Mouse (Mus musculus) myocyte (in vitro differentiated cells): ENCODE measurements around the gene Hist1h4f.

Experiments used
- E2F4 ChIP-seq: IDR thresholded peaks from one replicate; pipeline ENCODE4 v1.6.1; 2011; ENCODE audit warnings: mild to moderate bottlenecking, control low read depth, moderate library complexity; ENCODE audit not compliant: insufficient read depth
- MYOD1 ChIP-seq, 3 experiments: IDR thresholded peaks; one replicate each; pipeline ENCODE4 v1.6.1; 2011; ENCODE audit warnings: control low read depth in 2 of 3, low read depth in 2 of 3, mild to moderate bottlenecking in 2 of 3, moderate library complexity in 1 of 3; ENCODE audit not compliant: insufficient read length in 2 of 3, control insufficient read depth in 1 of 3
- POLR2A ChIP-seq: IDR thresholded peaks from one replicate; pipeline ENCODE4 v1.6.1; 2011; ENCODE audit warnings: low read depth, mild to moderate bottlenecking, control low read depth, moderate library complexity; ENCODE audit not compliant: insufficient read length
- TCF12 ChIP-seq: IDR thresholded peaks from one replicate; pipeline ENCODE4 v1.6.1; 2011; ENCODE audit warnings: mild to moderate bottlenecking, control low read depth; ENCODE audit not compliant: poor library complexity, insufficient read depth, severe bottlenecking
- TCF3 ChIP-seq: IDR thresholded peaks from one replicate; pipeline ENCODE4 v1.6.1; 2011; ENCODE audit warnings: low read depth, control low read depth; ENCODE audit not compliant: insufficient read length
- USF1 ChIP-seq: IDR thresholded peaks from one replicate; pipeline ENCODE4 v1.6.1; 2011; ENCODE audit warnings: low read depth, mild to moderate bottlenecking, control low read depth, moderate library complexity

DNA sequence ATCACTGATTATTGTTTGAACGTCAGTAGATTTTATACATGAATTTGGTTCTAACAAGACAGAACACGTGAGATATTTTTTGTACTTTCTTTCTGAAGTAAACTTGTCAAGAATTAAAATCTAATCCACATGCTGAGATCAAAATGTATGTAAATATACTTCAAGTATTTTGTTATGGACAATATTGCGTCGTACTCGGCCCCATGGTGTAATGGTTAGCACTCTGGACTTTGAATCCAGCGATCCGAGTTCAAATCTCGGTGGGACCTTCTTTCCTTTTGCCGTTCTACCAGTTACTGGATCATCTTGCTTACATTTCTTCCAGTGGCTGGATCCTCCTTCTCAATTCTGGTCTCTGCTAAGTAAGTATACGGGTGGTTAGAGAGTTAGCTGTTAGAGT, 32.0 kb downstream of the Hist1h4f start:
- TF ChIP-seq USF1, result no peak
- no peak for TF ChIP-seq TCF12
- no peak for TF ChIP-seq MYOD1 (IDR thresholded peaks at IDR 0.05; ENCODE audit: control insufficient read depth in 1 of 3, insufficient read length in 2 of 3, low read depth in 2 of 3)
- no peak for TF ChIP-seq POLR2A
- no peak for TF ChIP-seq TCF3
- TF ChIP-seq E2F4, result no peak
